Mouse (Mus musculus): ENCODE measurements around the gene Cdk6.

- TF ChIP-seq CTCF (IDR thresholded peaks at IDR 0.05; ENCODE audit: low read depth, low read length) (no peak), POLR2A (IDR thresholded peaks at IDR 0.05; ENCODE audit: insufficient read depth, low read length) (no peak)
Observed at GRCm38 (mm10) chr5:3306146-3306545, 35.1 kb upstream of the Cdk6 start.
